Mouse (Mus musculus): ENCODE measurements around the gene Slc12a6. TPM values are rescaled to one million over a fixed set of nuclear protein-coding genes. Genes with fewer than 3 reads are reported as not detected.

The Slc12a6 gene
- 55.6 and 71.4 TPM in 2 replicates for total RNA-seq (2015)
- total RNA-seq (2017) = 50.6 and 58.6 TPM in 2 replicates

- ATAC-seq (replicated peaks; ENCODE audit: poor library complexity) = peak; percentile 52
Measured at GRCm38 (mm10) chr2:112265448-112266241, at the start of gene Slc12a6. Gene Slc12a6, plus strand, starts transcription at chr2:112265825.

- peak; percentile 95 for ATAC-seq (replicated peaks; ENCODE audit: poor library complexity)
Measured at GRCm38 (mm10) chr2:112215977-112216376, 49.6 kb upstream of the Slc12a6 start.

GRCm38 (mm10) chr2:112217614-112218013 lies 48.0 kb upstream of the Slc12a6 start:
- ATAC-seq (replicated peaks; ENCODE audit: poor library complexity) = peak; percentile 53; the same call in 1 of the 2 replicates

- ATAC-seq (replicated peaks; ENCODE audit: poor library complexity) = no peak
Measured at GRCm38 (mm10) chr2:112220880-112221279, 44.7 kb upstream of the Slc12a6 start.

- ATAC-seq (replicated peaks; ENCODE audit: poor library complexity) = peak; percentile 58; the same call in 1 of the 2 replicates
Measured at GRCm38 (mm10) chr2:112222607-112223006, 43.0 kb upstream of the Slc12a6 start.

- ATAC-seq (replicated peaks; ENCODE audit: poor library complexity) = no peak
Measured at GRCm38 (mm10) chr2:112224356-112224755, 41.3 kb upstream of the Slc12a6 start.

GRCm38 (mm10) chr2:112232623-112233022 lies 33.0 kb upstream of the Slc12a6 start:
- ATAC-seq (replicated peaks; ENCODE audit: poor library complexity) = peak; percentile 98

- ATAC-seq (replicated peaks; ENCODE audit: poor library complexity) = no peak
Measured at GRCm38 (mm10) chr2:112236620-112237019, 29.0 kb upstream of the Slc12a6 start.

GRCm38 (mm10) chr2:112238006-112238405 lies 27.6 kb upstream of the Slc12a6 start:
- no peak for ATAC-seq (replicated peaks; ENCODE audit: poor library complexity)

- peak; percentile 85 for ATAC-seq (replicated peaks; ENCODE audit: poor library complexity)
Measured at GRCm38 (mm10) chr2:112239212-112239934, 26.3 kb upstream of the Slc12a6 start, which contains the start of gene Lpcat4. Gene Lpcat4, plus strand, starts transcription at chr2:112239468.

- peak; percentile 52 for ATAC-seq (replicated peaks; ENCODE audit: poor library complexity)
Measured at GRCm38 (mm10) chr2:112239935-112240721, 25.5 kb upstream of the Slc12a6 start.

- no peak for ATAC-seq (replicated peaks; ENCODE audit: poor library complexity)
Measured at GRCm38 (mm10) chr2:112241787-112242186, 23.8 kb upstream of the Slc12a6 start.

- no peak for ATAC-seq (replicated peaks; ENCODE audit: poor library complexity)
Measured at GRCm38 (mm10) chr2:112245307-112245706, 20.3 kb upstream of the Slc12a6 start.

- no peak for ATAC-seq (replicated peaks; ENCODE audit: poor library complexity)
Measured at GRCm38 (mm10) chr2:112246193-112246592, 19.4 kb upstream of the Slc12a6 start.

GRCm38 (mm10) chr2:112247323-112247722 lies 18.3 kb upstream of the Slc12a6 start:
- ATAC-seq (replicated peaks; ENCODE audit: poor library complexity) = peak; percentile 80

GRCm38 (mm10) chr2:112249780-112250453 lies 15.7 kb upstream of the Slc12a6 start:
- no peak for ATAC-seq (replicated peaks; ENCODE audit: poor library complexity)

- peak; percentile 54 for ATAC-seq (replicated peaks; ENCODE audit: poor library complexity)
Measured at GRCm38 (mm10) chr2:112254675-112255515, 10.7 kb upstream of the Slc12a6 start.

GRCm38 (mm10) chr2:112259241-112259962 lies 6.2 kb upstream of the Slc12a6 start, which contains the start of gene Nutm1:
Gene Nutm1, minus strand, starts transcription at chr2:112259291.
- ATAC-seq (replicated peaks; ENCODE audit: poor library complexity) = 0 out of 2 replicates have a peak, but pooled peaks have one; percentile 11
